In the genomic region with DNA sequence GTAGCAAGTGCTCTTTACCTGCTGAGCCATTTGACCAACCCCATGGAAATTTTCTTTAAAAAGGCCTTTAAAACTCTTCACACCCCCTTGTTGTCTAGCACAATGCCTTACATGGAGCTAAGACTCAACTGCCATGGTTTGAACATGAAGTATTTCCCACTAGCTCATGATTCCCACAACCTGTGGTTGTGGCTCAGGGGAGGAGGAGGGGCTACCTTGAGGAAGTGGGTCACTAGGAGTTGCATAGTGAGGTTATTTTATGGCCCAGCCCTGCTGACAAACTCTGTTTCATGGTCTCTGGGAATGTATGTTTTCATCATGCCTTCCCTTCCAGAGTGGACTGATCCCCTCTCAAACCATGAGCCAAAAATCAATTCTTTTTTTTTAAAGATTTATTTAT, we compare ENCODE assay signal across 23 mouse cellular contexts.
"Had no signal": no experiment of that assay in that cellular context is flagged by ENCODE, and none has a peak within 500 bp of the region (broad histone marks: within the 10 kb centered on the region; RNA-seq: fewer than 3 reads in every experiment).

No protein-coding gene starts in this region.

- DNase-seq: gastrocnemius, postnatal 14 days; gastrocnemius, postnatal 36 days; heart, adult 18-20 months; heart, postnatal 10 days; heart, postnatal 4 days; kidney, adult 11 months; kidney, adult 8-10 months; kidney, postnatal 10 days; kidney, postnatal 25 days; kidney, postnatal 4 days; liver had no signal

- H3K9ac ChIP-seq: heart, embryonic 12.5 days; hindbrain, embryonic 12.5 days; hindbrain, embryonic 14.5 days; limb, embryonic 12.5 days had no signal

- H3K36me3 ChIP-seq: heart, embryonic 10.5 days; heart, embryonic 12.5 days; hindbrain, embryonic 10.5 days; hindbrain, embryonic 12.5 days; limb, embryonic 10.5 days; limb, embryonic 12.5 days had no signal

- H3K9me3 ChIP-seq: heart, embryonic 10.5 days; heart, embryonic 12.5 days; hindbrain, embryonic 10.5 days; hindbrain, embryonic 12.5 days; limb, embryonic 10.5 days; limb, embryonic 12.5 days had no signal

- H3K27me3 ChIP-seq: heart, embryonic 12.5 days; hindbrain, embryonic 12.5 days; limb, embryonic 12.5 days had no signal

- H3K27ac ChIP-seq: heart, embryonic 10.5 days; hindbrain, embryonic 10.5 days; hindbrain, embryonic 12.5 days; hindbrain, embryonic 14.5 days; layer of hippocampus, adult 2 months; left cerebral cortex, adult 2 months; limb, embryonic 10.5 days; limb, embryonic 12.5 days had no signal

- H3K4me1 ChIP-seq: limb, embryonic 12.5 days had no signal

- H3K4me2 ChIP-seq: heart, embryonic 12.5 days; hindbrain, embryonic 12.5 days; hindbrain, embryonic 14.5 days; limb, embryonic 12.5 days; liver, embryonic 11.5 days had no signal

- ATAC-seq: hindbrain, embryonic 16.5 days; inflammation-experienced regulatory T-cells, adult 6 months had no signal

- H3K4me3 ChIP-seq: heart, embryonic 10.5 days; heart, embryonic 12.5 days; hindbrain, embryonic 10.5 days; hindbrain, embryonic 12.5 days; layer of hippocampus, adult 2 months; left cerebral cortex, adult 2 months; limb, embryonic 10.5 days; limb, embryonic 12.5 days had no signal
